Mouse (Mus musculus): Measurements from ENCODE around the gene Olfr763.
A peak's percentile ranks its signal among the peaks of the same experiment; 100 is the strongest.
"Not testable (repeated sequence)": the region's sequence is repeated elsewhere in the genome, so short reads cannot be mapped to it uniquely, and the experiment has no call there.

Gene Olfr763

DNA sequence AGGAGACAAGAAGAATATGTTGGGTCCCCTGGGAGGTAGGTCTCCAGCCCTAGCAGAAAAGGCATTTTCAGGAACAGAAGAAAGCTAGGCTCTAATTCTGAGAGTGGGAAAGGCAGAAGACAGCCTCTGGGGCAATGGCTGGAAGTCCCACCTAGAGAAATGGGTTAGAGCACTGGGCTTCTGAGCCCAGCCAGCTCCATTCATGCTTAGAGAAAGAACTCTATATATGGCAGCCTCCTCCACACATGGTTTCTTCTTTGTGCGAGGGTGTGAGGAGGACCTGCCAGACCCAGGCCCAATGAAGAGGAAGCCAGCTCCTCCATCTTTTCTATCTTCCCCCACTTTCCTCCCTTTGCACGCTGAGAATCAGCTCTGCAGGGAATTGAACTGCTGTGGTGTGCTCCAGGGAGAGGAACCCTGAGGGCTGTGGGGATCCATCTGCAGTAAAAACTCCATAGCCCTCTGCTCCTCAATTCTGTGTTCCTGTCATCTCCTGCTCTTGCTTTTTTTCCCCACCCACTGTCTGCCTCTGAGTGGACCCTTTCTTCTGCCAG lies at the start of gene Olfr763:
Gene Olfr763, plus strand, starts transcription at position 504 of the 554 bp plus-strand sequence.
- no peak for TF ChIP-seq GATA4 (IDR thresholded peaks at IDR 0.05; ENCODE audit: insufficient replicate concordance, low read length)

DNA sequence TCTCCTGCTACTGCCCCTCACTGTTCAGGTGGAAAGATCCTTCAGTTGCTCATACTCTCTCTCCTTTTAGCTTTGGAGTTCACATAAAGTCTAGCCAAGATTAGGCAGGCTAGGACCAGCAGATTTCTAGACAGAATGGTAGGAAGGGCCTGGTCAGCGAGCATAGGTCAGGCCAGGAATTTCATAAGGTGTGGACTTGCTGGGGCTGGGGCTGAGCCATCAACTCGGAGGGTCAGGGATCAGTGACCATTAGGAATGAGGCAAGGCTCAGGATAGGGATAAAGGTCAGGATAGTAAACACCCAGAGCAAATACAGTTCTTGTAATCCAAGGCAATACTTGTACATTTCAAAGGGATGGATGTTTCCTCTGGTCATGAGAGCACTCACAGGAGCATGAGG lies 45.6 kb upstream of the Olfr763 start:
- 0 out of 2 replicates have a peak, but pooled peaks have one; percentile 3 for TF ChIP-seq GATA4 (IDR thresholded peaks at IDR 0.05; ENCODE audit: insufficient replicate concordance, low read length)

DNA sequence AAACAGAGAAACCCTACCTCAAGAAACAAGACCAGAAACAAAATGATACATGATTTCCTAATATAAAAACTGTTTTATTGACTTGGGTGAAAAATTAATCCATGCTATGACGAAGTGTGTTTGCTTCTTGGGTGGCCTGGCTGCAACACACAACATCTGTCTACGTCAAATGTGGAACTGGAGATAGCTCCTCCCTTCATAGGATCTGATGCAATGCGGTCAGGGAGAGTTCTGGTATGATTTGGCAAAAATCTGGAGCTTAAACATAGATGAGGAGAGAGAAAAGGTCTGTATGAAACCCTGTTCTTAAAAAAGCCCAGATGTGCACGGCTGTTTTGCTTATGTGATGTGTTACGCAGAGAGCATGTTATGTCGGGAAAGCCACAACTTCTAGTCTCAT lies 44.7 kb upstream of the Olfr763 start:
- no peak for TF ChIP-seq GATA4 (IDR thresholded peaks at IDR 0.05; ENCODE audit: insufficient replicate concordance, low read length)

DNA sequence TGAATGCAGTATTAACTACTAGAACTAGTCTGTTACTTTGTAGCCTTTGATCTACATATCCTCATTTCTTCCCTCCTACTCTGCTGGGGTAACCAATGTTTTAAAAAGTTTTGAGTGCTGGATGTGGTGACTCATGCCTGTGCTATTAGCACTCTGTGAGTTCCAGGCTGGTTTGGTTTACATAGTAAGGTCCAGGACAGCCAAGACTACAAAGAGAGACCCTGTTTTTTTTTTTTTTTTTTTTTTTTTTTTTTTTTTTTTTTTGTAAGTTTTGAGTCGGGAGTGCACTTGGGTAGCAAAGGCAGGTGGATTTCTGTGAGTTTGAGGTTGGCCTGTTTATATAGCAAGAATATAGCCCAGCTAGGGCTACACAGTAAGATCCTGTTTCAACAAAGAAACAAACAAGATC lies 42.2 kb upstream of the Olfr763 start:
- TF ChIP-seq GATA4 (IDR thresholded peaks at IDR 0.05; ENCODE audit: insufficient replicate concordance, low read length) = no peak

DNA sequence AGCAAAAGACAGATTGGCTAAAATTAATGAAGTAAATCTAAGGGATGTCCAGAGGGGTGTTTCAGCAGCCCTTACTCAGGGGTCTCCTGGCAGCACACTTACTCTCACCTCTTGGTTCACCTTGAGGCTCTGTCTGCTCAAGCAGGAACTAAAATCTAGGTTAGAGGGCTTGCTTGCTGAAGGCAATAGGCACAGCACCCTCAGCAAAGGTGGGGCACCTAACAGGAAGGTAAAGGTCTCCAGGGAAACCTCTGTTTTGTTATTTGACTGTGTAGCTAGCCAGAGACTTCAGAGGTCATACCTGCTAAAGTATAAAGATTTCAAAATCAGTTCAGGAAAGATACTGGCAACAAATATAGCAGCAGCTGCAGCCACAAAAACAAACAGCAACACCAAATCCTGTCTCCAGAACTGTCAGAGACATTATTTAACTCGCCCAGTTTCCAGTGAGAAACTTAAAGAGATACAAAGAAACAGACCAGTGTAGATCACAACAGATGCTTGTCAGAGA lies 39.8 kb upstream of the Olfr763 start:
- TF ChIP-seq GATA4 (IDR thresholded peaks at IDR 0.05; ENCODE audit: insufficient replicate concordance, low read length) = no peak

DNA sequence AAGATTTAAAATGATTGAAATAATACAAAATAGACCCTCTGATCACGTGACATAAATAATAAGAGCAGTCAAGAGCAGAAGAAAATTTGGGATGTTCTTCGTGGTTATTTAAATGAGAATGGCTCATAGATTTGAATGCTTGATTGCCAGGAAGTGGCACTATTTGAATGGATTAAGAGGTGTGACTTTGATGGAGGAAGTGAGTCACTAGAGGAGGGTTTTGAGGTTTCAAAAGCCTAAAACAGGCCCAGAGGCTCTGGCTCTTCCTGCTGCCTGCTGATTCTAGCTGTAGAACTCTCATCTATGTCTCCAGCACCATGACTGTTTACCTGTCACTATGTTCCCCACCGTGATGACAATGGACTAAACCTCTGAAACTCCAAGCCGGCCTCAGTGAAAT lies 37.8 kb upstream of the Olfr763 start:
- TF ChIP-seq GATA4 (IDR thresholded peaks at IDR 0.05; ENCODE audit: insufficient replicate concordance, low read length) = no peak

DNA sequence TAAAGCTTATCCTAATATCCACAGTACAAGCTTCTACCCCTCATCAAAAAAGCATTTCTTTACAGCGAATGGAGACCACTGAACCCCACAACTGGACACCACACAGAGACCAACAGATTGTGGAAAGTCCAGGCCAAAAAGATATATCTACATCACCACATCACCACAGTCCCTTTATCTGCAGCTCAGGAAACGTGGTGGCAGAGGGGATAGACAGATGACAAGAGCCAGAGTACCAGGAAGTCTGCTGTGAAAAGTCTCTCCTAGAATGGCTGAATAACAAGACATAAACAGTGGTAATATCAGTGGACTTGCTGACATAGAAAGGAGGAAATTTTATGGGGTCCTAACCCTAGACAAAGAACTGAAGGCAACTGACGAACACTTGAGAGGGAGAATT lies 34.2 kb upstream of the Olfr763 start:
- TF ChIP-seq GATA4 (IDR thresholded peaks at IDR 0.05; ENCODE audit: insufficient replicate concordance, low read length) = no peak

DNA sequence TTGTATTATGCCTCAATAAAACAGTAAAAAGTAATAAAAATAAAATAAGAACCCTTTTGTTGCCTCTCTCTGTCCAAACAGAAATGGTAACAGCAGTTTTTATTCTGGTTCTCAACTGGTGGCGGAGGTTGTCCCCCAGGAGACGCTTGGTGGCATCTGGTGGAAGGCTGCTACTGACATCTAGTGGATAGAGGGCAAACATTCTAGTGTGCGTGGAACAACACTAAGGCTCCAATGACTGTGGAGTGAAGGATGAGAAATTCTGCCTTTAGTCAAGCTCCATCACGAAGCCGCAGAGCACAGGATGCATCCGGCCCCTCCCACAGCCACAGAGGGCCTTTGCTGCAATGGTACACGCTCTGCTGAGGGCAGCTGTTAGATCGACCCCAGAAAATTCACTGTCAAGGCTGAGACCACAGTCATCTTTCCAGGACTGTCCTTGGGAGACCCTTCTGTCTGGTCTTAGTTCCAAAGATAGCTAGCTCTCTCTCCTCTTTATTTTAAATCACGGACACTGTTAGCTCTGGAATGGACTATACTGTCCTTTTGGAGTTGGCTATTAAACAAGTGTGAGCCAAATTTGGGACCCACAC lies 33.0 kb upstream of the Olfr763 start:
- no peak for TF ChIP-seq GATA4 (IDR thresholded peaks at IDR 0.05; ENCODE audit: insufficient replicate concordance, low read length)

DNA sequence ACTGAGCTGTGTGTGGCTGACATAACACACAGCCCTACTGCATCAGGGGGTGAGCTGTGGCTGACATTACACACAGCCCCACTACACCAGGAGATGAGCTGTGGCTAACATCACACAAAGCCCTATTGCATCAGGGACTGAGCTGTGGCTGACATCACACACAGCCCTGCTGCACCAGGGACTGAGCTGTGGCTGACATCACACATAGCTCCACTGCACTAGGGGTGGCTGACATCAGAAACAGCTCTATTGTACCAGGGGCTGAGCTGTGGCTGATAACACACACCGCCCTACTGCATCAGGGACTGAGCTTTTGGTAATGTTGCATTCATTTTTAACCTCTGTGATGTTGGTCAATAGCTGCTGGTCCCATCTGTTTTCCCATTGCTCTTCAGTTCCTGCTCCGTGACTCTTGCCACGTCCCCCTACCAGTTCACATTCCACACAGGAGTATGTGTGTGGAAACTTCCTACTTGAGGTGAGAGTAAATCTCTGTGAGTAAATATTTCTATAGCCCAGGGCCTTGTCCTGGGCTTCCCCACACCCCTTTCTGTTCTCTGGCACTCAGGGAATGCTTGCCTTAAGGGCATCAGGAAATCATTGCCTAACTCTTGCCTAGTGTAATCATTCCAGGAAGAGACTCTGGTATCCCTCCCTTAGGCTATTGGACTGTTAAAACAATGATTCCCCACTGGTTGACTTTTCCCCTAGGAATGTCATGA lies 29.8 kb upstream of the Olfr763 start:
- no peak for TF ChIP-seq GATA4 (IDR thresholded peaks at IDR 0.05; ENCODE audit: insufficient replicate concordance, low read length)

DNA sequence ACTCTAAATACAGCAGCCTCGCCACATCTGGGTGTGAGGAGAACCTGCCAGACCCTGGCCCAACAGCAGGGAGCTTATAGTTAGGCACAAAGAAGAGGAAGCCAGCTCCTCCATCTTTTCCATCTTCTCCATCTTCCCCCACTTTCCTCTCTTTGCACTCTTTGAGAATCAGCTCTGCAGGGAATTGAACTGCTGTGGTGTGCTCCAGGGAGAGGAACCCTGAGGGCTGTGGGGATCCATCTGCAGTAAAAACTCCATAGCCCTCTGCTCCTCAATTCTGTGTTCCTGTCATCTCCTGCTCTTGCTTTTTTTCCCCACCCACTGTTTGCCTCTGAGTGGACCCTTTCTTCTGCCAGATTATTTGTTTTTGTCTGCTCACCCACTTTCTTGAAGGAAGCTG lies 21.5 kb upstream of the Olfr763 start, which contains the start of gene Olfr9:
Gene Olfr9, plus strand, starts transcription at position 301 of the 400 bp plus-strand sequence.
- not testable (repeated sequence) for TF ChIP-seq GATA4 (IDR thresholded peaks at IDR 0.05; ENCODE audit: insufficient replicate concordance, low read length)

DNA sequence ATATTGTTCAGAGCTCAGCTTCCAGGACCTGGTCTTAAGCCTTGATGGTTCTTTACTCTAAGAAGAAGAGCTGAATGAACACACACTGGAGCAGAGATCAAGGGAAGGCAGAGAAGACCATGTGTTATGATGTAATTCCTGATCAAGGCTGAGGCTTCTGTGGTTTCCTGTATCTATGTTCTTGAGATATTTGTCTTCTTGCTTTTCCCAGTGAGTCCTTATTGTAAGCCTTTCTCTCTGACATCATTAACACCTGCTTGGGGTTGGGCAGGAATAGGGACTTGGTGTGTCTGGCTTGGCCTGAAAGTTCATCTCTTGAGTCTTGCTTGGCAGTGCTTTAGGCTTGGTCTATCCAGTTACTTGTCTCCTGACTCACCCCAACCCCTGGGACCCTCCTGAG lies 19.6 kb upstream of the Olfr763 start:
- no peak for TF ChIP-seq GATA4 (IDR thresholded peaks at IDR 0.05; ENCODE audit: insufficient replicate concordance, low read length)

DNA sequence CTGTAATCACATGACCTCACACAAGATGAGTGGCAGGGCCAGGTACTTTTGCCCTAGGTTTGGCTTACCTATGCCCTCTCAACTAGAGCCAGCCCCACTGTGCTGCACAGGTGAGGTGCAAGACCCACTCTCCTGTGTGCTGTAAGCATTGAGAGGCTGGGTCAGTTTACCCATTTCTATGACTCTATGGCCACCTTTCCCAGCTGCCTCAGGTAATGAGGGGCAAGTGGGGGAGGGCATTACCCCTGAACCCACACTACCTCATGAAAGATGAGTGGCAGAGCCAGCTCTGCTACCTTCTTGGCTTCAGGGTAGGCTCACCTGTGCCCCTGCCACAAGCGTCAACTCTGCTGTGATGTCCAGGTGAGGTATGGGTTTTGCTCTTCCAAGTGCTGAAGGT lies 14.8 kb upstream of the Olfr763 start:
- no peak for TF ChIP-seq GATA4 (IDR thresholded peaks at IDR 0.05; ENCODE audit: insufficient replicate concordance, low read length)

DNA sequence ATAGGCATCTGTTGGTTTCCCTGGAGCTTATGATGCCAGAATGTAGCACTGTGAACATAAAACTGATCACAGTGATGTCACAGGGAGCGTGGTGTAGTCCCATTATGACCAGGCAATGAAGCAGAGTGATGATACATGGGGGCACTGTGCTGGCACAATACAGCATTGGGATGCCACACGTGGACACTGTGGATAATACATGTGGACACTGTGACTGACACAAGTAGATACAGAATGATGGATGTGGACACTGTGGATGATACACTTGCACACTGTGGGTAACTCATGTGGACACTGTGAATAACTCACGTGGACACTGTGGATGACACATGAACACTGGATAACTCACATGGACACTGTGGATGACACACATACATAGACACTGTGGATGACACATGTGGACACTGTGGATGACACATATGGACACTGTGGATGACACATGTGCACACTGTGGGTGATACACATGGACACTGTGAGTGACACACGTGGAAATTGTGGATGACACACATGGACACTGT lies 14.0 kb upstream of the Olfr763 start:
- TF ChIP-seq GATA4 (IDR thresholded peaks at IDR 0.05; ENCODE audit: insufficient replicate concordance, low read length) = no peak

DNA sequence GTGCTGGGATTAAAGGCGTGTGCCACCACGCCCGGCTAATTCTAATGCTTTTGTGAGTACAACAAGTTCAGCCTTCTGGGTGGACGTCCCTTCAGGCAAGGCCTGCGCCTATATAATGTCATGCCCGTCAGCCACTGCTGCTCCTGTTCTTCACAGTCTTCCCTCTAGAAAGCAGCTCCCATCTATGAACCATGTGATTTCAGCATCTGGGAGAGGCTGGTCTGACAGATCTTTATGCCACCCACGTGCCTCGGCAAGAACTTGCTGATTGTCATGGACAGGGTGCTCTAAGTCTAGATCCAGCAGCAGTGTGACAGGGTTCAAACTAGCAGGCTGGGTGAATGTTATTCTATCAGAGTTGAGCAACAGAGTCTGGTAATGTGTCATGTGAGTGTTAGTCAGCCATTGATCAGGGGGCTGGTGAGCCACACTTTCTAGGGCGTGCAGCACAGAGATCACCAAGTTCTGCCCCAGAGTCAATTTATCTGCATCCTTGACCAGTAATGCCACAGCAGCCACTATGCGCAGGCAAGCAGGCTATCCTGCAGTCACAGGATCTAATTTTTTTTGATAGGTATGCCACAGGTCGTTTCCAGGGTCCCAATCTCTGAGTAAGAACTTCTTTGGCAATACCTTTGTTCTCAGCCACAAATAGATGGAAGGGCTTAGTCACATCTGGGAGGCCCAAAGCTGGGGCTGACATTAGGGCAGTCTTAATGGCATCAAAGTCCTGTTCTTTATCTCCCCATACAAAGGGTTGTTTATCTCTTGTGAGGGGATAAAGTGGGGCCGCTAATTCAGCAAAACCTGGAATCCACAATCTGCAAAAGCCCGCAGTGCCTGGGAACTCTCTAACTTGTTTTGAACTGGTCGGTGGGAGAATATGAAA lies 6.3 kb upstream of the Olfr763 start:
- TF ChIP-seq GATA4 (IDR thresholded peaks at IDR 0.05; ENCODE audit: insufficient replicate concordance, low read length) = no peak

DNA sequence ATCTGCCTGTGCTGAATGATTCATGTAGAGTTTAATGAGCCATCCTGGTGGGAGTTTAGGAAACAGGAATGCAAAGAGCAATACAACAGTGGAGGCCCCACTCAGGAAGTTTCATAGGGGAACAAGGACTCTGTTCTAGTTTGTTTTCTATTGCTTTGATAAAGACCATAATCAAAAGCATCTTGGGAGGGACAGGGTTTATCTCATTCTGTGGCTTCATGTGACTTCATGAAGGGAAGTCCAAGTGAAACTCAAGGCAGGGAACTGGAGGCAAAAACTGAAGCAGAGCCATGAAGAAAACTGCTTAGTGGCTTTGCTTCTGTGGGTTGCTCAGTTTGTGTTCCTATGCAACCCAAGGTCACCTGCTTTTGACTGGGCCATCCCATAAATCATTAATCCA lies 3.9 kb downstream of the Olfr763 start:
- TF ChIP-seq GATA4 (IDR thresholded peaks at IDR 0.05; ENCODE audit: insufficient replicate concordance, low read length) = no peak
